Mouse (Mus musculus) heart, embryonic 10.5 days (tissue): Measurements from ENCODE around the gene Chaf1b. TPM values are rescaled to one million over a fixed set of nuclear protein-coding genes. Genes with fewer than 3 reads are reported as not detected.

ENCODE experiments used
- DNase-seq: peaks from one replicate; pipeline ENCODE4 v3.0.0-alpha.2; 2017; ENCODE audit warnings: low spot score
- H3K27ac ChIP-seq: fragments of 300-500 bp; sonication (generic); 2 replicates; pipeline ENCODE4 v1.5.1; 2016; ENCODE audit warnings: mild to moderate bottlenecking
- H3K27me3 ChIP-seq: fragments of 300-500 bp; sonication (generic); 2 replicates; pipeline ENCODE4 v1.6.1; 2016; ENCODE audit warnings: mild to moderate bottlenecking; ENCODE audit not compliant: poor library complexity, insufficient read depth, severe bottlenecking
- H3K36me3 ChIP-seq: fragments of 300-500 bp; sonication (generic); 2 replicates; pipeline ENCODE4 v1.6.1; 2016; ENCODE audit warnings: mild to moderate bottlenecking, moderate library complexity
- H3K4me1 ChIP-seq: fragments of 300-500 bp; sonication (generic); 2 replicates; pipeline ENCODE4 v1.6.1; 2016; ENCODE audit warnings: mild to moderate bottlenecking
- H3K4me3 ChIP-seq: fragments of 300-500 bp; sonication (generic); 2 replicates; pipeline ENCODE4 v1.5.1; 2016; ENCODE audit warnings: mild to moderate bottlenecking, moderate library complexity
- H3K9me3 ChIP-seq: fragments of 300-500 bp; sonication (generic); 2 replicates; pipeline ENCODE4 v1.6.1; 2016; ENCODE audit warnings: mild to moderate bottlenecking, moderate library complexity
- WGBS: fragments of 180-500 bp; shearing (Covaris S2); methylation state at CpG from one replicate; pipeline ENCODE4 v1.1.7; 2016; 5-methylcytosine and 5-hydroxymethylcytosine counted together
- polyA plus RNA-seq: library from polyadenylated mRNA; unstranded; fragments of >200 nt; fragmentation: Nextera tagmentation; extraction: Ambion mirVana; gene quantifications from 2 replicates; pipeline ENCODE4 v1.2.1, GENCODE M21; 2016

Gene Chaf1b
- polyA plus RNA-seq, result 70.5 and 89.2 TPM in 2 replicates

DNA sequence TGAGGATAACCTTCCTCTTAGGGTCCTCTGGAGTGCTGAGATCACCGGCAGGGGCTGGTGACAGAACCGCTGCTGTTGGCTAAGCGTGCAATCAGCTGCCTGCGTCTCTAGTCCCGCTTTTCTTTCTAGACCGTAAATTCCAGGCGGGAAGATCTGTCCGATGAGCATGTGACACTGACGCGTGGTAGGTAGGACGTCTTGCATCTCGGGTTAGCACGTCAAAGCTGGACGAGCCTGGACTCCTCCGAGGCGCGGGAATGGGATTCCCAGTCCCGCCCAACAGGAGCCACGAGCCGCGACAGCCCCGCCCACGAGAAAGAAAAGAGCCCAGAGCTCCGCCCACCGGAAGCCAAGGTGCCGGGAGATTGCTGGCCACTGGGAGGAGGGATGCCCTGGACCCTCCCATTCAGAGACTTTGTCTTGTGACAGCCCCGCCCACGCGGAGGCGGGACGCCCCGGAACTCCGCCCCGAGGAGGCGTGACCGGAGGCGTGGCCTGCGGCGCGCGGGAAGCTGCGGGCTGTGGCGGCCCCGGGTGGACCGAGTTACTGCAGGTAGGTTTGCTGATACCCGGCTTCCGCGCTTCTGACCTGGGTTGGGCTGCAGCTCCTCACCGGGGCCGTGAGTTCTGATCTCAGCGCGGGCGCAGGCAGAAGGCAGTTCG is at the start of gene Chaf1b:
Gene Chaf1b (plus strand): TSS at position 479 of the 663 bp plus-strand sequence.
- under 1% methylated on average over 54 of the region's 54 CpGs for WGBS
- no peaks in the 10 kb centered on the region for H3K27me3 ChIP-seq
- peak; percentile 100 for DNase-seq
- peaks cover 21% of the 10 kb centered on the region for H3K36me3 ChIP-seq
- peak within 1 kb of the TSS; percentile 88 for H3K27ac ChIP-seq
- H3K4me3 ChIP-seq, result peak within 1 kb of the TSS; percentile 84
- H3K9me3 ChIP-seq, result no peaks in the 10 kb centered on the region
- H3K4me1 ChIP-seq, result peaks cover 24% of the 10 kb centered on the region

GRCm38 (mm10) chr16:93834076-93834475 is 49.6 kb upstream of the Chaf1b start:
- Histone ChIP-seq H3K27me3 (no peaks in the 10 kb centered on the region), H3K36me3 (peaks cover 6% of the 10 kb centered on the region; the same call in 1 of the 2 replicates), H3K27ac (no peak overlapping the region), H3K4me3 (no peak overlapping the region), H3K9me3 (no peaks in the 10 kb centered on the region), H3K4me1 (peaks cover 21% of the 10 kb centered on the region)
- no peak for DNase-seq
- WGBS, result 87% methylated on average over 2 of the region's 2 CpGs

- peaks cover 4% of the 10 kb centered on the region for H3K4me1 ChIP-seq
- no peaks in the 10 kb centered on the region for H3K27me3 ChIP-seq
- no peak overlapping the region for H3K27ac ChIP-seq
- DNase-seq, result no peak
- WGBS, result 90% methylated on average over 1 of the region's 1 CpGs
- no peaks in the 10 kb centered on the region for H3K9me3 ChIP-seq
- no peak overlapping the region for H3K4me3 ChIP-seq
- peaks cover 13% of the 10 kb centered on the region; the same call in 1 of the 2 replicates for H3K36me3 ChIP-seq
Observed at GRCm38 (mm10) chr16:93839049-93839448, 44.7 kb upstream of the Chaf1b start.

- no peak overlapping the region for H3K27ac ChIP-seq
- H3K4me1 ChIP-seq, result no peaks in the 10 kb centered on the region
- H3K36me3 ChIP-seq, result peaks cover 95% of the 10 kb centered on the region
- H3K27me3 ChIP-seq, result no peaks in the 10 kb centered on the region
- H3K9me3 ChIP-seq, result no peaks in the 10 kb centered on the region
- WGBS, result 92% methylated on average over 3 of the region's 3 CpGs
- DNase-seq, result no peak
- H3K4me3 ChIP-seq, result no peak overlapping the region
Observed at GRCm38 (mm10) chr16:93850527-93850926, 33.2 kb upstream of the Chaf1b start.

DNA sequence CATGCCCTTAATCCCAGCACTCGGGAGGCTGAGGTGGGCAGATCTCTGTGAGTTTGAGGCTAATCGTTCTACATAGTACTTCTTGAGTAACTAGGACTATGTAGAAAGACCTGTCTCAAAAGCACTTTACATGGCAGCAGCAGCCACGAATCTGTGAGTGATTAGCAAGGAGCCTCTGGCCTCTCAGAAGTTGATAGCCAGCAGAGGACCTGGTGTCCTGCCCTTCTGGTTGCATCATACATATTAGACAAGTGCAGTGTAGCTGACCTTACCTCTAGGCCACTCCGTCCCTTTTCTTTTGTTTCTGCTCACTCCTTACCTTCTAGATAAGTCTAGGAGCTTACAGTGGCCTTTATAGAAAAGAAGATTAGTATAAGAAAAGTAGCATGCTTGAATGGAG is 23.7 kb upstream of the Chaf1b start:
- no peak overlapping the region for H3K4me3 ChIP-seq
- no peaks in the 10 kb centered on the region for H3K9me3 ChIP-seq
- H3K36me3 ChIP-seq, result peaks cover 86% of the 10 kb centered on the region
- no peaks in the 10 kb centered on the region for H3K4me1 ChIP-seq
- WGBS, result 87% methylated on average over 4 of the region's 4 CpGs
- no peaks in the 10 kb centered on the region for H3K27me3 ChIP-seq
- DNase-seq, result no peak
- H3K27ac ChIP-seq, result no peak overlapping the region

- Histone ChIP-seq H3K9me3 (no peaks in the 10 kb centered on the region), H3K4me3 (no peak overlapping the region), H3K27ac (no peak overlapping the region), H3K4me1 (no peaks in the 10 kb centered on the region), H3K36me3 (peaks cover 87% of the 10 kb centered on the region), H3K27me3 (no peaks in the 10 kb centered on the region)
- no peak for DNase-seq
Observed at GRCm38 (mm10) chr16:93860686-93861085, 23.0 kb upstream of the Chaf1b start.

DNA sequence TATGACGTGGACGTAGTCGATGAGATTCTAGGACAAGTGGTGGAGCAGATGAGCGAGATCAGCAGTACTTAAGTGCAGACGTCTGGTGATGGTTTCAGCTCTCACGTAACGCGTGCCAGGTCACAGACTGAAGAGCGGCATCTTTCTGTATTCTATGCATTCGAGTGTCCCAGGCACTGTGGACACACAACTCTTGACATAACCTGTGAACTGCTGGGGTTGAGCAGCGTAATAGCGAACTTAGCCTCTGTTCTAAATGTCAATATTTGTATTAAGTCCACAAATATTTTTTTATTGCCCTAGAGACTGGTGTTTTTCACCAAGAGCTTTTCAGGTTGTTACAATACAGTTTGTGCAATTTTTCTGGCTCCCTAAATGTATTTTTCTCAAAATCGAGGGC is 8.9 kb upstream of the Chaf1b start:
- DNase-seq, result peak; percentile 56
- H3K9me3 ChIP-seq, result no peaks in the 10 kb centered on the region
- H3K4me1 ChIP-seq, result peaks cover 2% of the 10 kb centered on the region; the same call in 1 of the 2 replicates
- no peak overlapping the region for H3K4me3 ChIP-seq
- WGBS, result 89% methylated on average over 13 of the region's 13 CpGs
- H3K27ac ChIP-seq, result no peak overlapping the region
- no peaks in the 10 kb centered on the region for H3K27me3 ChIP-seq
- H3K36me3 ChIP-seq, result peaks cover 77% of the 10 kb centered on the region

DNA sequence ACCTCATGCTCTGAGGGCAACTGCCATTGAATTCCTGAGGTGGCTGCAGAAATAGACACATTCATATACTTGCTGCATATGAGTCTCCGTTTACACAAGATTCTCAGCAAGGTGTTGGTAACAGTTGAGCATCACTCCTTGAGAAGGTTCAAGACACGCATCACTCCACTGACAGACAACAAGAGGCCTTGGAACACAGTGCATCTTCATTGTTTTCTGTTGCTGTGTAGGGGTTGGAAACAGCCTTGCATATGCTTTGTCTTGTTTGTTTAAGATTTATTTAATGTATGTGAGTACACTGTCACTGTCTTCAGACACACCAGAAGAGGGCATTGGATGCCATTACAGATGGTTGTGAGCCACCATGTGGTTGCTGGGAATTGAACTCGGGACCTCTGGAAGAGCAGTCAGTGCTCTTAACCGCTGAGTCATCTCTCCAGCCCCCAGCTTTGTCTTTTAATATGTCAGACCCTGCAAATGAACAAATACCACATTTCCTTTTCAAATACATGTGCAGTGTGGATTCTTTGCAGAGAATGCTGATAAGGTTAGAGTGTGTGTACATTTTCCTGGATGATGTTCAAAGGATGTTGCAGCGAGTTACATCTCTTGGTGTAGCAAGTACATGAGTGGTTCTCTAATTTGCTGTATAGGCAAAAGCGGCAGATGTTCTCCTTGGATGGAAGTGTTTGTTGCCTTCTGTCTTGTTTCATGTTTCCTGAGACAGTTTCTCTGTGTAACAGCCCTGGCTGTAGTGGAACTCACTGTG is 5.9 kb upstream of the Chaf1b start:
- no peaks in the 10 kb centered on the region for H3K9me3 ChIP-seq
- peaks cover 2% of the 10 kb centered on the region; the same call in 1 of the 2 replicates for H3K4me1 ChIP-seq
- no peak for DNase-seq
- 82% methylated on average over 6 of the region's 6 CpGs for WGBS
- no peaks in the 10 kb centered on the region for H3K27me3 ChIP-seq
- no peak overlapping the region for H3K4me3 ChIP-seq
- peaks cover 47% of the 10 kb centered on the region for H3K36me3 ChIP-seq
- H3K27ac ChIP-seq, result no peak overlapping the region

GRCm38 (mm10) chr16:93884086-93884721 is 503 bp downstream of the Chaf1b start:
- no peak for DNase-seq
- Histone ChIP-seq H3K27ac (peak overlapping the region; percentile 88), H3K4me1 (peaks cover 24% of the 10 kb centered on the region), H3K27me3 (no peaks in the 10 kb centered on the region), H3K36me3 (peaks cover 27% of the 10 kb centered on the region), H3K4me3 (peak overlapping the region; percentile 84), H3K9me3 (no peaks in the 10 kb centered on the region)
- WGBS, result under 1% methylated on average over 43 of the region's 43 CpGs

DNA sequence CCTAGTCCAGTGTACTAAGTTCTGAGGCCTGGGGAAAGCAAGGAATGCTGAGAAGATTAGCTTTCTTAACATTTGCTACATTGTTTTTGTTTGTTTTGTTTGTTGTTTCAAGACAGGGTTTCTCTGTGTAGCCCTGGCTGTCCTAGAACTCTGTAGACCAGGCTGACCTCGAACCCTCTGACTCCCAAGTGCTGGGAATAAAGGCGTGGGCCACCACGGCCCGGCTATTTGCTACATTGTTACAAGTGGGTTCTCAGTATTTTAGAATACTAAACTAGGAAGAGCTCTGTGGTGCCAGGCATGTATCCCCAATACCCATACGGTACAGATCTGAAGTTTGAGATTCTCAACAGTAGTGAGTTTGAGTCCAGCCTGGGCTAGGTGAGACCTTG is 1.0 kb downstream of the Chaf1b start:
- Histone ChIP-seq H3K27ac (peak overlapping the region; percentile 88), H3K27me3 (no peaks in the 10 kb centered on the region), H3K9me3 (no peaks in the 10 kb centered on the region), H3K36me3 (peaks cover 33% of the 10 kb centered on the region), H3K4me3 (peak overlapping the region; percentile 84), H3K4me1 (peaks cover 24% of the 10 kb centered on the region)
- 65% methylated on average over 5 of the region's 5 CpGs for WGBS
- DNase-seq, result no peak

GRCm38 (mm10) chr16:93888481-93888880 is 4.8 kb downstream of the Chaf1b start:
- peaks cover 21% of the 10 kb centered on the region for H3K4me1 ChIP-seq
- H3K27ac ChIP-seq, result no peak overlapping the region
- 85% methylated on average over 6 of the region's 6 CpGs for WGBS
- no peak overlapping the region for H3K4me3 ChIP-seq
- H3K36me3 ChIP-seq, result peaks cover 70% of the 10 kb centered on the region
- no peaks in the 10 kb centered on the region for H3K9me3 ChIP-seq
- no peaks in the 10 kb centered on the region for H3K27me3 ChIP-seq
- no peak for DNase-seq

DNA sequence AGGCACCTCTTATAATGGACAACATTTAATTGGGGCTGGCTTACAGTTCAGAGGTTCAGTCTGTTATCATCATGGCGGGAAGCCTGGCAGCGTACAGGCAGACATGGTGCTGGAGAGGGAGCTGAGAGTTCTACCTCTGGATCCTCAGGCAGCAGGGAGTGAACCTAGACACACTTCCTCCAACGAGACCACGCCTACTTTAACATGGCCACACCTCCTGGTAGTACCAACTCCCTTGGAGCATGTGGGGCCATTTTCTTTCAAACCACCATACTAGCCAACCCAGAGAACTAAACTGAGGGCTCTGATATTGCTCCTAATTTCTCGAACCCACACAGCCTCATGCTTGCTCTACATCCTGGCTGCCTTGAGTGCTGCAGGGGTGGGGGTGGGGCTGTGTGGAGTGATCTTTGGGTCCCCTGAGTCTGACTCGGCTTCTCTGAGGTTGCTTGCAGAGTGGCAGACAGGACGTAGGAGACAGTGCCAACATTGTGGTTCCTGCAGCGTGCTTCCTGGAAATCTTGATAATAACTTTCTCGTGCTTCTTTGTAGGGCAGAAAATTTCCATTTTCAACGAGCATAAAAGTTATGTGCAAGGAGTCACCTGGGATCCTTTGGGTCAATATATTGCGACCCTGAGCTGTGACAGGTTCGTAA is 7.4 kb downstream of the Chaf1b start:
- H3K4me1 ChIP-seq, result 0 out of 2 replicates have a peak, but pooled peaks cover 2% of the 10 kb centered on the region

More for the DNA sequence above, 7.4 kb downstream of the Chaf1b start:
- 80% methylated on average over 12 of the region's 12 CpGs for WGBS
- Histone ChIP-seq H3K27ac (no peak overlapping the region), H3K9me3 (no peaks in the 10 kb centered on the region), H3K36me3 (peaks cover 96% of the 10 kb centered on the region), H3K27me3 (no peaks in the 10 kb centered on the region), H3K4me3 (no peak overlapping the region)
- DNase-seq, result no peak
